Mouse (Mus musculus) spleen, adult 12 weeks (tissue): ENCODE data around the gene Trim56.

Experiments used
- DNase-seq: peaks from one replicate; pipeline ENCODE4 v3.0.0; 2022; ENCODE audit warnings: low spot score

Trim56 gene

DNA sequence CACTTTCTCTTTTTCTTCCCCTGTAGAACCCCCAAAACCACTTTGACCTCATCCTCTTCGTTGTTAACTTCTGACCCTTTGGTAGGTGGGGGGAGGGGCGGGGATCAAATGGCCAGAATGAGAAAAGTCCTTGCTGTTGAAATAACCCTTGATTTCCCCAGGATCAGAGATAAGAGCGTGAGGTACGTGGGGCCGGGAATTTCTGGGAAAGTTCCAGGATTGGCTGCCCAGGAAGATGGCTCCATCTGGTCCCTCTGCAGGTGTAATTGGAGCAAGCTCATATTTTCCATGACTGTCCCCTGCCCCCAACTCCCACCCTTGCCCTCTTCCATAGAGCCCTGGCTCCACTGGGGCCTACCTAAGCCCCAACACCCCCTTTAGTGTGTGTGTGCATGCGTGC, 40.3 kb downstream of the Trim56 start:
- no peak for DNase-seq

DNA sequence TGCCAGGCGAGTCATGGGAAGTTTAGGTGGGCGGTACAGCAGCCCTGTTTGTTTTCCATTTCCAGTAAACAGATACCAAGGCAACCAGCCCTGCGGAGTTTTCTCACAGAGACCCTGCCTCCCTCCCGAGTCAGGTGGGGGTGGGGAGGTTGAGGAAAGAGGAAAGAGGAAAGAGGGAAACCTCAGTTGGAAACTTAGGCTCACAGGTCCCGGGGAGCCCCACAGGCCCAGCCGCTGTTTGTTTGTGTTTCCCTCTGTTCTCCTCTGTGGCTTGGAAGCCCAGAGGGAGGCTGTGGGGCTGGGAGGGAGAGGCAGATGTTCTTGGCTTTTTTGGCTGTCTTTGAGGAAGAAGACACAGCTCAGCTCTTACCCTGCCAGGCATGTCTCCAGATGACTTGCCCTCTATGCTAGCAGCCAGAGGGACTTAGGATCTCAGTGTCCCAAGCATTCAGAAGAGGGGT, 41.8 kb downstream of the Trim56 start:
- no peak for DNase-seq

DNA sequence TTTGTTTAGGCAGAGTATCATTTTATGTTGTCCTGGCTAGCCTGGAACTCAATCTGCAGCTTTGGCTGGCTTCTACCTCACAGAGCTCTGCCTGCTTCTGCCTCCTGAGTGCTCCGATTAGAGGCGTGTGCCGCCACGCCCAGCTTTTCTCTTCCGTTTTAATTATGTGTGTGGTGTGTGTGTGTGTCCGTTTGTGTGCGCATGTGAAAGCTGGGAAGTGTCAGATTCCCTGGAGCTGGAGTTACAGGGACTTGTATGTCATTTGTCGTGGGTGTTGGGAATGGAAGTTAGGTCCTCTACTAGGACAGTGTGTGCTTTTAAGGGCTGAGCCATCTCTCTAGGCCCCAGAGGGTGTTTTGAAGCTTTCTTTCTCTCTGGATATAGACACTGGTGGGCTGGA, 42.9 kb downstream of the Trim56 start:
- DNase-seq: no peak

DNA sequence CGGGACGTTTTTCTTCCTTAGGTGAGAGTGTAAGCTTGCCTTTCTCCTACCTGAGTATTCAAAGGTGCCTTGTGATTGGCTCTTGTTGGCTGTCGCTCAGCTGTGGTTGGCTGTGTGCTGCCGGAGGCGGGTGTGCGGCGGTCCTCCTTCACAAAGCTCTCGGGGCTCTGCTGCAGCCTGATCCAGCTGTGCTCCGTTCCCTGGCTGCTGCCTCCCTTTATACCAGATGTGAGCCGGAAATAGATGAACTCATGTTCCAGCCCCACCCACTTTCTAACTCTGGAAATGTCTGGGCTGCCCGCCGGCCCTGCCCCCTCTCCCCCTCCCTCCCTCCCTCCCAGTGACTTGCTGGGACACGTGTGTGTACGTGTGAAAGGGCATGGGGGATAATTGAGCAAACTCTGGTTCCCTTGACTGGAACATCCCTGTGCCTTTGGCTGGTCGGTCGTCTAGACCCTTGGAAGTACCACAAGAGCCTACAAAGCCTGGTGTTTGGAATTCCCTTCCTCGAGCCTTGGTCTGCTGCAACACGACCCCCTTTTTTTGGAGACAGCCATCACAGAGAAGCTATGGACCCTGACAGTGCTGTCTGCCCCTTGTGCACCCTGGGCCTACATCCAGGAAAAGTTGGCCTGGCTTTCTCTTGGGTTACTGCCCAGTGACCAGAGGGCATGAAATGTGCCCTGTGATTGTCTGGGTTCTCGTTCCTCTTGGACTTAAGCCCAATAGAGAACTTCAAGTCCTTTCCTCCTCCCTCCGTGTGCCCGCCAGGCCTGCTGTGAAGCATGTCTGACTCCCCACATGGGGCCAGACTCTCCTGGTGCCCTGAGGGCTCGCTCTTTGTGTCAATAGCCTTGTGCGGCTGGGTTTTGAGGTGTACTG, 43.7 kb downstream of the Trim56 start, which contains the start of gene Serpine1:
Gene Serpine1 (minus strand): TSS at position 190 of the 882 bp plus-strand sequence.
- no peak for DNase-seq

DNA sequence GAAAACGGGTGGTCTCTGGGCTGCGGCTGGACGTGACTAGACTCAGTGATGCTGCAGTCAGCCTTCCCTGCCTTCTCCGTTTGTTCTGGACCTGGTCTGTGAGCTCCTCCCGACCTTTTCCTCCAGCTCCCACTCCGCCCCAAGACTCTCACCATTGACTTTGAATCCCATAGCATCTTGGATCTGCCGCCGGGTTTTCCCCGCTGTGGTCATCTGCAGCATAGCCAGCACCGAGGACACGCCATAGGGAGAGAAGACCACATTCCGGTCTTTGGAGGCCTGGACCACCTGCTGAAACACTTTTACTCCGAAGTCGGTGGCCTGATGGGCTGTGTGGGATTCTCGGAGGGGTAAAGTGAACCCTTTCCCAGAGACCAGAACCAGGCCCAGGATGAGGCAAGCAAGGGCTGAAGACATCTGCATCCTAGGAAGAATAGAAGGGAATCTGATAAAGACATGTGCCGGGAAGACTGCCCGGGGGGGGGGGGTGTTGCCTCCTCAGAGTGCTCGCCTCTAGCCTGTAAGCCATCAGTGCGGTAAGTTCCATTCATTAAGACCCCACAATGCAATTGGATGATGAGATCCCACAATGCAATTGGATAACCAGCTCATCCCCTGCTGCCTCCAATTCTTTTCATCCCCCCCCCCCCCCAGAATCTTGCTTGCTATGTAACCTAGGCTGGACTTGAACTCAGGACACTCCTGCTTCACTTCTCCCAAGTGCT, 45.0 kb downstream of the Trim56 start:
- DNase-seq: no peak

DNA sequence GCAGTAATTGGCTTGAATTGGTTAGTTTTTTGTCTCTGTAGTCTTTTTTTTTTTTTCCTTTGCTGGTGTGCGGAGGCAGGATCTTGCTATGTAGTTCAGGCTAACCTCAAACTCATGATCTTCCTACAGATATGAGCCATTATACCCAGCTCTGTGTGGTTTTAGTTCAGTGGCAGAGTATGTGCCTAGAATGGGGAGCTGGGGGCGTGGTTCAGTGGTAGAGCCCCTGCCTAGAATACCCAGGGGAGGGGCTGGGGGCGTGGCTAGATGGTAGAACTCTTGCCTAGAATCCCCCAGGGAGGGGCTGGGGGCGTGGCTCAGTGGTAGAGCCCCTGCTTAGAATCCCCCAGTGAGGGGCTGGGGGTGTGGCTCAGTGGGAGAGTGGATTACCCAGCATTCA, 47.3 kb downstream of the Trim56 start:
- no peak for DNase-seq

DNA sequence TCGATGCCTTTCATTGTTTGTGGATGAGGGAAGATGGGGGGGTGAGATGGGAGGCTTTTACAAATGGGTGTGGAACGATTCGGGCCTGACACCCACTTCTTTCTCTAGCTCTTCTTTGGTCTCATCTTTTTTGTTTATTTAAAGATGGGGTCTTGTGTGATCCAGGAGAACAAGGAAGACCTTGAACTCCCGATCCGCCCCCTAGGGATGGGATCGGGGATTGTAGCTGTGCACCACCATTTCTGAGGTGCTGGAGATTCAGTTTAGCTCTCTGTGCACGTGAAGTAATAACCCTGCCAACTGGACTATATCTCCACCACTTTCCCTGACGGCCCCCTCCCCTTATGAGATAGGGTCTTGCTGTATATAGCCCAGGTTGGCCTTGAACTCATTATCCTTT, 50.1 kb downstream of the Trim56 start:
- DNase-seq: no peak

DNA sequence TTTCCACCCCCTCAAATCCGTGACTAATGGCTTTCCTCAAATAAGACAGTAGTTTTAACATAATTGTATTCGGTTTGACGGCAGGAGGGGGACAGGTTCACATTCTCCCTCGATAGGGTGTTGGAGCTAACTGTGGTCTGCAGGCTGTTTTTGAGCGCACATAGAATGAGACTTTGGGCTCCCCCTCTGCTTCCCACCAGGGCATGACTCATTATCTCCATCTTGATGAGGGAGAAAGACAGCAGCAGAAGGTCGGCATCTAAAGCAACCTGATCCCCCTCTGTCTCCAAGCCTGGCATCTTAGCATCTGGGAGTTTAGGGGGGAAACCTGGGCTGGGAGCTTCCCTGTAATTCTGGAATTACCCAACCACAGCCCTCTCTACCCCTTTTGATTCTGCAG, 50.6 kb downstream of the Trim56 start:
- DNase-seq: no peak

DNA sequence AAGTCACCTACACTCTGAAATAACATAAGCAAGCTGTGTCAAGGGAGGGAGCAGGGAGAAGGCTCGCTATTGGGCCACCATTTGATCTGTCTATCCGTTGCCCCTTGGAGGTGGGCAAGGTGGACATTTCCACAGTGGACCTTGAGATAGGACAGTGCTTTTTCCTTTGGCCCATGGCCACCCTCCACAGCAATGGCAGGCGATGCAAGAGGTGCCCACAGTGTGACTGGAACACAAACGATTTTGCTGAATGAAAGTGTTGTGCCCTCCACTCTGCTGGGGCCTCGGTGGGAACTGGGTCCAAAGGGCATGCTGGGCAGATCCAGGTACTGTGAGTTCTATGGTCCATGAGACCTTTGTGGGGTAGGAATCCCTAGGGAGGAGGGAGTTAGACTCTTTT, 53.4 kb downstream of the Trim56 start:
- no peak for DNase-seq

DNA sequence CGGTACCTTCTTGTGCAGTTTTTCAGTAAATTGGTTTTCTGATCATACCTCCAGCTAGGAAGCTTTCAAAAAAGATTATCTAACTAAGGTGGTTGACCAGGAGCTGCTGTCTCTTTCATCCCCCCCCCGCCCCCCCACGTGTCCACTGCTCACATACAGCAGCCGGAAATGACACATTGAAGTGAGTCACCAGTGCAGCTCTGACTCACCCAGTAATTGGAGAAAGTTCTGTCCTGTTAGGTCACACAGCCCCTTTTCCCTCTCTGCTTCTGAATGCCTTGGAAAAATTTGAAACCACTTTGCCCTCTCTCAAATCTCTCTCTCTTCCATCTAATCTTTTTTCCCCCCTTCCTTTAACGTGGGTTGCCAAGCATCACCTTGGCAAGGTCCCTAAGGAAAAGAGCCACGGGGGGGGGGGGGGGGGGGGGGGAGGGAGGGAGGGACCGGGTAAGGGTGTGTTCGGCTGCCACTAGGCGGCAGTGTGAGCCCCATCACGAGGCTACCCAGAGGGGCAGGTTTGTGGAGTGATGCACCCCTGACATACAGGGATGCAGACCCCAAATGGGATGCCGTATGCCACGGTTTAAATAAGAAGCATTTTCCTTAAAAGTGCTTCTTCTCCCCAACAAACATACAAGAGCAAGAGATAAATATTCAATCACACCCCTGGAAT, 54.1 kb downstream of the Trim56 start:
- DNase-seq: no peak
